Mouse (Mus musculus) leukemia stem cell, adult 10-12 weeks (primary cell): ENCODE results near the gene Tgm6. TPM values are rescaled to one million over a fixed set of nuclear protein-coding genes. Genes with fewer than 3 reads are reported as not detected.

Experiments
- polyA plus RNA-seq: library from polyadenylated mRNA; stranded (reverse); fragments of >175 nt; gene quantifications from 2 replicates; pipeline ENCODE4 v1.2.3, GENCODE M21; 2012; ENCODE audit warnings: low replicate concordance

The Tgm6 gene
- polyA plus RNA-seq: not detected in 2 replicates

GRCm38 (mm10) chr2:130112116-130112515 lies at the start of gene Tgm6:
TSS of gene Tgm6 (plus strand) at chr2:130112416.

GRCm38 (mm10) chr2:130178706-130179506 lies 66.7 kb downstream of the Tgm6 start, which contains the start of gene Snrpb:
TSS of gene Snrpb (minus strand) at chr2:130179403.

GRCm38 (mm10) chr2:130194894-130195293 lies 82.7 kb downstream of the Tgm6 start, which contains the start of gene Tmc2:
TSS of gene Tmc2 (plus strand) at chr2:130195194.

Other genes with a start within 250 kb of the Tgm6 start
- not detected in 2 replicates for gene Tgm3, start 100.1 kb upstream of the Tgm6 start, polyA plus RNA-seq
- gene Snrpb, start 67.0 kb downstream of the Tgm6 start, polyA plus RNA-seq: 553 and 601 TPM in 2 replicates
- not detected in 2 replicates for gene Tmc2, start 82.8 kb downstream of the Tgm6 start, polyA plus RNA-seq
- 42.9 and 177 TPM in 2 replicates for gene Nop56, start 162.0 kb downstream of the Tgm6 start, polyA plus RNA-seq
- gene Idh3b, start 172.1 kb downstream of the Tgm6 start, polyA plus RNA-seq: 18.5 and 35.0 TPM in 2 replicates
- gene Ebf4, start 182.8 kb downstream of the Tgm6 start, polyA plus RNA-seq: 0.12 and 0.20 TPM in 2 replicates